Mouse (Mus musculus) embryo, embryonic 9.5 days (tissue): ENCODE results near the gene Prkch.

Experiments used
- DNase-seq: peaks from one replicate; pipeline ENCODE4 v3.0.0-alpha.2; 2017; ENCODE audit errors: extremely low spot score

The Prkch gene

GRCm38 (mm10) chr12:73679400-73679801 lies 94.8 kb downstream of the Prkch start:
- no peak for DNase-seq

DNA sequence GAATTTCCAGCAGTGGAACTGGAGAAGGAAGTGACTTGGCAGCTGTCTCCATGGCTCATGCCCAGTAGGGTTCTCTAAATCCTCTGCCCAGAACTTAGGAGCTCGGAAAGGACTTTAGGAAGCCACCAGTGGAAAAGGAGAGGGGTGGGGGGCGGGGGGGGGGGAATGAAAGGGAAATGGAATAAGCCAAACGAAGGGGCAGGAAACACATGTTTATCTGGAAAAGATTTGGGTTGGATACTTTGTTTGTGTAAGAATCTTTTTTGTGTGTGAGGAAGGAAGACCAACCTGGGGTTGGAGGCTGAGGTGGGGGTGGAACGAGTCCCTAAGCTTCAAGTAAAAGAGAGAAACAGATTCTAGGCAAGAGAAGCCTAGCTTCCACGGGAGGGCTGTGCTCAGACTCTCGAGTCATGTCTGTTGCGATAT lies 98.3 kb downstream of the Prkch start:
- no peak for DNase-seq

- no peak for DNase-seq
Measured at GRCm38 (mm10) chr12:73685875-73686274, 101.3 kb downstream of the Prkch start.

- no peak for DNase-seq
Measured at GRCm38 (mm10) chr12:73686456-73686855, 101.9 kb downstream of the Prkch start.

- DNase-seq = peak; percentile 35
Measured at GRCm38 (mm10) chr12:73687077-73688035, 102.8 kb downstream of the Prkch start.

GRCm38 (mm10) chr12:73692321-73692720 lies 107.7 kb downstream of the Prkch start:
- no peak for DNase-seq

DNA sequence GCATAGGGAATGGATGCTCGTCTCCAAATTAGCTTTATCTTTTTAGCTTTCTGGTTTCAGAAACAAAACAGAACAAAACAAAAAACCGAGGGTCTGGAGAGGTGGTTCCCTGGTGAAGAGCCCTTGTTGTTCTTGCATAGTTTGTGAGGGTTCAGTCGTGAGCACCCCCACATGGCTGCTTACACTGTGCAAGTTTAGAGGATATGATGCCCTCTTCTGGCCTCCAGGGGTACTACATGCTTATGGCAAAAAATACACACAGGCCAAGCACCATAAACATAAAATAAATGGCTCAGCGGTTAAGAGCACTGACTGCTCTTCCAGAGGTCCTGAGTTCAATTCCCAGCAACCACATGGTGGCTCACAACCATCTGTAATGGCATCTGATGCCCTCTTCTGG lies 108.8 kb downstream of the Prkch start:
- peak; percentile 75 for DNase-seq

DNA sequence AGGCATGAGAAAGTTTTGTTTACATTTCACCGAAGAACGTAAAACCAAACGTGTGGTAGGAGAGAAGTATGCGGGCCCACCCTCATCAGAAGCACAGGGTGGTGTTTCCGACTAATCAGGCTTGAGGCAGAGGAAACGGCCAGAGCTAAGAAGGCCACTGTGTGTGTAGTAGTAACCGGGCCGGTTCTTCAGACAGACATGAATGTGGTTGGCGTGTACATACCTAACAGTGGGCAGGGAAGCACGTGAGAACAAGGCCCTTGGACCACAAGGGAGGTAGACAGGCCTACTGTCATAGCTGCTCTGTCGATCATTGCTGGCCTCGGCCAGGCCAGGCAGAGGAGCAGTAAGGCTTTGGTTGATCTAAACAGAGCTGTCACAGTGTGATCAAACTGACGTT lies 110.1 kb downstream of the Prkch start:
- DNase-seq = no peak

- DNase-seq = no peak
Measured at GRCm38 (mm10) chr12:73695110-73695509, 110.5 kb downstream of the Prkch start.

GRCm38 (mm10) chr12:73696084-73696483 lies 111.5 kb downstream of the Prkch start:
- no peak for DNase-seq

GRCm38 (mm10) chr12:73696946-73697345 lies 112.3 kb downstream of the Prkch start:
- DNase-seq = no peak

DNA sequence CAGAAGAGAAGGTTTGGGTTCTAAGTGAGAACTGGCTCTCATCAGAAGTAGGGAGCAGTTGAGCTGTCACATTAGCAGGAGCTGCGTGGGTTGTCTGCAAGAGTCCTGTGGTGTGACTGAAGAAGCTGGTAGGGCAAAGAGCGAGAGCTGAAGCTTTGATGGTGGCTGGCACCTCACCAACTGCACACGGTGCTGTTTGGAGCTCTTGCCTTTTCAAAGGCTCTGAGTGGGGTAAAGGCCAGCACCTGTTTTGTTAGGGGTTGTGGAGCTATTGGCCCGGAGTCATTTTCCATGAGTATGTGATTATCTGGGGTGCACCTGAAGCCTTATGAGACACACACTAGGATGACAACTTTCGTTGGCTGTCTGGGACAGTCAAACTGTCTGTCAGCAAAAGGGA lies 113.8 kb downstream of the Prkch start:
- no peak for DNase-seq

GRCm38 (mm10) chr12:73698841-73699240 lies 114.2 kb downstream of the Prkch start:
- no peak for DNase-seq

DNA sequence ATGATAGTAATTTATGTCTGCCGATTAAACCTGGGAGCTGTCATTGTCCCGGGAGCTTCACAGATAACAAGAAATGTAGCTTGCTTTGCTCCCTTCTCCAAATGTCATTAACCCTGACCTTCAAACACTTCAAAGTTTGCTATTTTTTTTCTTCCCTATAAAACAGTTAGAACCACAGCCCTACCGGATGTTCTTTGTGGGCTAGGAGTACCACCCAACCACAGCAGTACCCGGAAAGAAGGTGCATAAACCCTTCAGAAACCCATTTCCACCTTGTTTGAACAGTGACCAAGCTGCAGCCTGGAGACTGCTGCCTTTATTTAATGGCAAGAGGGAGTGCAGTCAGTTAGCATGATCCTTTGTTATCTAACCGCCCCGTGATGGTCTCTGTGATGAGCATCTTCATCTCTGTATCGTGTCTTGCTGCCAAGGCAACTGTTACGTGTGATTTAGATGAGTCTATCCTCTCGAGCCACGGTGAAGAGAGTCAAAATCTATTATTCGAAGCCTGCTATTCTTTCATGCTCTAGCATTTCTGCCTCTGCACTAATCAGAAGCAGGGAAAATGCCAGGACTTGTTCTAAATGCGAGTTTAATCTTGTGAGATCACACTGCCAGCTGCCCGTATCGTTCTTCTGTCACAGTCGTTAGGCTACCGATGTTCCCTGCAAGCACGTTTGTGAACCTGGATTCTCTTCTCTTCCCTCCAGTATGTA lies 115.0 kb downstream of the Prkch start:
- no peak for DNase-seq

DNA sequence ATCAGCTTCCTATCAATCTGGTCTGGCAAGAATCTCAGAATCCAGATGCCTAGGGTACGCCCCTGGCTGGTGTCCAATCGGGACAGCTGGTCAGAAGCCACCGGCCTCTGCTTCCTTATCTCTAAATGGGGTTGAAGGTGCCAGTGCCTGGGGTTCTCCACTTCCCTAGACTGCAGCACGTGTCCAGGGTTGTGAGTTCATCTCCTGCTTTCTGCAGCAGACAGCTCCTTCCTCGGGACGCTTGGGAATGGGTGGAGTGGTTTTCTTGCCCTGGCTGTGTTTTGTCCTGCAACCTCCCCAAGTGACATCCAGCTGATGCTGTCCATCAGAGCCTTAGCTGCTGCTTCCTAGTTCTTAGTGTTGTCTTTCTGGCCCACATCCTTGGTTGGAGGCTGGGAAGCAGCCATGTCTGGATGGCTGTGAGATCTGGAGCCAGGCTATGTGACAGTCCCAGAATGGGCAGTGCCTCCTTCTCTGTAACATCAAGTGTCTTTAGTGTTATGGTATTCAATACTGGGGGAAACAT lies 116.0 kb downstream of the Prkch start:
- no peak for DNase-seq

DNA sequence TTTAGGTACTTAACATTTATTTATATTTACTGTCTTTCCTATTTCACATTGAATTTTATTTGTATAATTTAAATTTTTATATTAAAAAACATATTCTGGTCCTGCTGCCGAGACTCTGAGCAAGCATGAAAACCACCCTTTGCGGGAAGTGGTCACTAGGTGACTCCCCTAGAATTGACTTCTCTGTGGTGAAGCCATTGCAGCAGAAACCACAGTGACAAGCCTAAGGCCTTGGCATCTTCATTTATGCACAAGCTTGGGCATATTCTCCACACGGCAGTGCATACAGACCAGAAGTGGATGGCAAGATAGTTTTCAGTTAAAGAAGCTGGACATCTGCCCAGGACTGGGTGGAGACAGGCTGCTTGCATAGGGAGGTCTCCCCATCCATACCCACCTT lies 117.4 kb downstream of the Prkch start:
- no peak for DNase-seq

GRCm38 (mm10) chr12:73704382-73704781 lies 119.8 kb downstream of the Prkch start:
- no peak for DNase-seq

- peak; percentile 45 for DNase-seq
Measured at GRCm38 (mm10) chr12:73705097-73705690, 120.6 kb downstream of the Prkch start.

- DNase-seq = peak; percentile 34
Measured at GRCm38 (mm10) chr12:73708498-73708897, 123.9 kb downstream of the Prkch start.

GRCm38 (mm10) chr12:73708920-73709319 lies 124.3 kb downstream of the Prkch start:
- peak; percentile 70 for DNase-seq

DNA sequence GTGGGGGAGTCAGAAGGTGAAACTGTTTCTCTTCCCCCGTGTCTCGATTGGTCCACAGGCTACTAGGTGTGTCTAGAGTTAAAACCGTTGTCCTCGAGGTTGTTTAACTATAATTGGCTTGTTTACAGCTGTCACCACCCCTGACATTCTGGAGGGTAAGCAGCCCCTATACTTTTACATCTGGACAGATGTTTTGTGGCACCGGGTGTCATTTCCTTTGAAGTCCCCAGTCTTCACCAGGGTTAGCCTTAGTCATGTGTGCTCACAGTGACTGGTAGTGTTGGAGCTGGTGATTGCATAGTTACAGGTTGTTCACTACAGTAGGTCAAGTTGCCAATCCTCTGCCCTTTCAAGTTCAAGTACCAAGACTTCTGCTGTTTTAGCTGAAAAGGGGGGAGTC lies 126.2 kb downstream of the Prkch start:
- DNase-seq = no peak

DNA sequence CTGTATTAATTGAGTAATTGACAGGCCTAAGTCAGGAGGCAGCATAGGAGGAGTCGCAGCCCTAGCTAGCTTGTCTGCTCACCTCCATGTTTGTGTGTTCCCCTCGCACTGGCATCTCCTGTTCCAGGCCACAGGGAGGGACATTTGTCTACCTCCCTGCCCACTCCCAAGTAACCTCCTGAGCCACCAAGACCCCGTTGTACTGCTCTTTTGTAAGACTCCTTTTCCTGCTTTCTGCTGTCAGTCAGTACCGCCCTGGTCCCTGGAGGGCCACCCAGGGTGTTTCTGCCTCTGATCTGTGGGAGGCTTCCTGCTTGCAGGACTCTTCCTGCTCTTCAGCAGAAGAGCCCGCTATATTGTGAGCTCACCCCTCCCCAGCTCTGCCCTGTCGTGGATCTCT lies 127.5 kb downstream of the Prkch start:
- DNase-seq = no peak
